Mouse (Mus musculus) liver, embryonic 15.5 days (tissue): ENCODE results near the gene Strap. TPM values are rescaled to one million over a fixed set of nuclear protein-coding genes. Genes with fewer than 3 reads are reported as not detected.
A peak's percentile ranks its signal among the peaks of the same experiment; 100 is the strongest.
"Not testable (repeated sequence)": the region's sequence is repeated elsewhere in the genome, so short reads cannot be mapped to it uniquely, and the experiment has no call there.

Experiments
- ATAC-seq: fragments of 200-750 bp; cut with Nextera tagmentation; 2 replicates; pipeline ENCODE4 v1.8.0; 2017; ENCODE audit warnings: moderate number of reproducible peaks, mild to moderate bottlenecking, moderate library complexity; ENCODE audit not compliant: insufficient read depth
- H3K27ac ChIP-seq: fragments of 300-500 bp; sonication (generic); replicated peaks from 2 replicates; pipeline ENCODE4 v1.5.1; 2015; ENCODE audit warnings: mild to moderate bottlenecking, inconsistent platforms
- H3K27me3 ChIP-seq: fragments of 300-500 bp; sonication (generic); 2 replicates; pipeline ENCODE4 v1.6.1; 2015; ENCODE audit warnings: mild to moderate bottlenecking, inconsistent platforms
- H3K36me3 ChIP-seq: fragments of 300-500 bp; sonication (generic); replicated peaks from 2 replicates; pipeline ENCODE4 v1.6.1; 2015; ENCODE audit warnings: moderate library complexity, mild to moderate bottlenecking, inconsistent platforms
- H3K4me1 ChIP-seq: fragments of 300-500 bp; sonication (generic); replicated peaks from 2 replicates; pipeline ENCODE4 v1.6.1; 2015; ENCODE audit warnings: inconsistent platforms
- H3K4me2 ChIP-seq: fragments of 300-500 bp; sonication (generic); 2 replicates; pipeline ENCODE4 v1.6.1; 2015; ENCODE audit warnings: moderate library complexity, mild to moderate bottlenecking, inconsistent platforms
- H3K4me3 ChIP-seq: fragments of 300-500 bp; sonication (generic); replicated peaks from 2 replicates; pipeline ENCODE4 v1.5.1; 2015; ENCODE audit warnings: mild to moderate bottlenecking, inconsistent platforms
- H3K9ac ChIP-seq: fragments of 300-500 bp; sonication (generic); 2 replicates; pipeline ENCODE4 v1.6.1; 2015; ENCODE audit warnings: moderate library complexity, mild to moderate bottlenecking, inconsistent platforms
- H3K9me3 ChIP-seq: fragments of 300-500 bp; sonication (generic); replicated peaks from 2 replicates; pipeline ENCODE4 v1.6.1; 2016; ENCODE audit warnings: inconsistent platforms
- WGBS: fragments of 180-500 bp; shearing (Covaris S2); methylation state at CpG from one replicate; pipeline ENCODE4 v1.1.7; 2015; ENCODE audit warnings: mixed read lengths; ENCODE audit not compliant: insufficient replicate concordance; 5-methylcytosine and 5-hydroxymethylcytosine counted together
- polyA plus RNA-seq: library from polyadenylated mRNA; unstranded; fragments of >200 nt; fragmentation: Nextera tagmentation; extraction: Ambion mirVana; gene quantifications from 2 replicates; pipeline ENCODE4 v1.2.1, GENCODE M21; 2015

Gene Strap
- polyA plus RNA-seq, 1 experiment from 2014 or later = 72.9 TPM

GRCm38 (mm10) chr6:137702918-137703317 is 32.0 kb upstream of the Strap start:
- H3K36me3 ChIP-seq = no peaks in the 10 kb centered on the region
- no peak overlapping the region for H3K9ac ChIP-seq
- 62% methylated on average over 4 of the region's 4 CpGs for WGBS
- H3K4me3 ChIP-seq = no peak overlapping the region
- peaks cover 4% of the 10 kb centered on the region; the same call in 1 of the 2 replicates for H3K27me3 ChIP-seq
- ATAC-seq = no peak
- 0 out of 2 replicates have a peak, but pooled peaks cover 4% of the 10 kb centered on the region for H3K4me1 ChIP-seq
- no peak overlapping the region for H3K4me2 ChIP-seq
- no peaks in the 10 kb centered on the region for H3K9me3 ChIP-seq
- H3K27ac ChIP-seq = no peak overlapping the region

DNA sequence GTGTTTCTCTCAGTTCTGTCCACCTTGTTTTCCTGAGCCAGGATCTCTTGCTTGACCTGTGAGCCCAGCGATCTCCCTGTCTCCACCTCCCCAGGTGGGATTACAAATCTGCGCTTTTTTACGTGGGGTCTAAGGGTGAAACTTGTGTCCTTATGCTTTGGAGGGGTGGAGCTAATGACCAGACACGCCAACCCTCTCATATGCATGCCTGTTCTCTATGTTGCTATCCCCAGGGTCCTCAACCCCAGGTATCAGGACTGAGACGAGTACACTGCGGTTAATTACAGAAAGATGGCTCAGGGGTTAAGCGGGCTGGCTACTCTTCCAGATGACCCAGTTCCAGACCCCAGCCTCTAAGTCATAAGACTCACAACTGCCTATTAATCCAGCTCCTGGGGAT is 31.4 kb upstream of the Strap start:
- no peak overlapping the region for H3K9ac ChIP-seq
- H3K27me3 ChIP-seq = peaks cover 4% of the 10 kb centered on the region; the same call in 1 of the 2 replicates
- no peak overlapping the region for H3K4me2 ChIP-seq
- no peaks in the 10 kb centered on the region for H3K36me3 ChIP-seq
- WGBS = 66% methylated on average over 7 of the region's 7 CpGs
- no peak for ATAC-seq
- no peak overlapping the region for H3K27ac ChIP-seq
- H3K4me3 ChIP-seq = no peak overlapping the region
- H3K4me1 ChIP-seq = 0 out of 2 replicates have a peak, but pooled peaks cover 4% of the 10 kb centered on the region
- H3K9me3 ChIP-seq = no peaks in the 10 kb centered on the region

DNA sequence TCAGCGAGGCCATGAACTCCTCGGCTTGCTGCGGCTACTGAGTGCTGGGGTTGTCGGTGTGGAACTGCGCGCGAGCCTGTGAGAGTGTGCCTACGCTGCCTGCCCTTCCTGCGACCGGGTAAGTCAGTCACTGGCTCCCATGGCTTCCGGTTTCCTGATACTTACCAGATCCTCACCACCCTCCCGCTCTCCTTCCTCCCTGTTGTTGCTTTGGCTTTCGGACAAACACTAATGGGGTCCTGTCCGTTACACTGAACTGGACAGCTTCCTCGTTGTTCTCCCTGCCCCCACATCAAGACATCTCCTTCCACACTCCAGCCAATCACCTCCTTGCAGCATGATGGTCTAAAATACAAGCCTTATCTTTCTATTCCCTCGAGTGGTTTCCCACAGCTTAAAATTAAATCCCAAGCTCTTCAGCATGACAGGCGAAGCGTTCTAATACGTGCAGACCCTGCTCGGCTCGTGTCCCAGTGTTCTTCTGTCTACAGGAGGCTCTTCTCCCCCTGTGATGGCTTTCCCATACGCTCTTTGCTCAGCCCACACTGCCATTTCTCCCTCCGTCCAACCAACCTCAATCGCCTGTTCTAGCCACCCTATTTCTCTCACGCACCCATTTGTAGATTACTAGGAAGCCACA is 30.5 kb upstream of the Strap start:
- Histone ChIP-seq H3K9me3 (no peaks in the 10 kb centered on the region), H3K4me1 (0 out of 2 replicates have a peak, but pooled peaks cover 4% of the 10 kb centered on the region), H3K27me3 (peaks cover 4% of the 10 kb centered on the region; the same call in 1 of the 2 replicates), H3K27ac (0 out of 2 replicates have a peak overlapping the region, but pooled peaks have one; percentile 19), H3K4me3 (no peak overlapping the region), H3K9ac (no peak overlapping the region), H3K4me2 (peak overlapping the region; percentile 28; the same call in 1 of the 2 replicates), H3K36me3 (no peaks in the 10 kb centered on the region)
- peak; percentile 57; the same call in 1 of the 2 replicates for ATAC-seq
- WGBS = 42% methylated on average over 25 of the region's 25 CpGs

DNA sequence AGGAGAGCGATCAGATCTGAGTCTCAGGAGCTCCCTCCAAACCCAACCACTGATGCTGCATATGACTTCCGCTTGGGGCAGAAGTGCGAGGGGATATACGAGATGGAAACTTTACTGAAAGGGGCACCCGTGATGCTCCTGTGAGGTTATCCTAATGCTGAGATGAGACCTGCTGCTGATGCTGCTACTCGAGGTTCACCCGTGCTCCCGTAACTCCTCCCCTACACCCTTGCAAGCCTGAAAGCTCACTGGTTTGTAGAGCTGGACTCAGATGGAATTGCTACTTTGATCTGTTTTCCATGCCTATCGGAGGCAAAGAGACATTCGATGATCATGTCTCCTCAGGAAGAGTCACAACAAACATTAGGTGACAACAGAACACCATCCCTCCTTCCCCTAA is 28.7 kb upstream of the Strap start:
- 72% methylated on average over 10 of the region's 10 CpGs for WGBS
- H3K27me3 ChIP-seq = peaks cover 4% of the 10 kb centered on the region; the same call in 1 of the 2 replicates

DNA sequence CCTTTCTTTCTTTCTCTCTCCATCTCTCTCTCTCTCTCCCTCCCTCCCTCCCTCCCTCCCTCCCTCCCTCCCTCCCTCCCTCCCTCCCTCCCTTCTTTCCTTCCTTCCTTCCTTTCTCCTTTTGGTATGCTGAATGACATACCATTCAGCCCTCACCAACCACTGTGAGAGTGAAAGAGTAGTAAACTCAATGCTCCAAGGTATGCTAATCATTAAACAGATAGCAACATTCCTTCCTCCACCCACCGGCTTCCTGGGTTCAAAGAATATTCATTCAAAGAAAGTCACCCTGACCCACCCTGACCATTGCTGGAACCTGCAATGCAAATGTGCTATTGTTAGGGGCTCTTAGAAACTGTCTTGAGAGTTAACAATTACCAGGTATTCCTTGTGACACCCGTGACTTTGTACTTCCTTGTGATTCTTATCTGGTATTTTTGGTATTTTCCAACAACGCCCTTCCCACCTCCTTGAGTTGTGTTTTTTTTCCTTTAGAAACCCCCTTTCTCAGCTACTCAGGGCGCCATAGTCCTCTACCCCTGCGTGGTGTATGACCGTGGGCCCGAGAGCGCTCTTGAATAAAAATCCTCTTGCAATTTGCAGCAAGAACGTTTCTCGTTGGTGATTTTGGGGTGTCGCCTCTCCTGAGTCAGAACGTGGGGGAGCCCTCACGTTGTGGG is 26.0 kb upstream of the Strap start:
- not testable (repeated sequence) for H3K9me3 ChIP-seq, ATAC-seq, H3K27ac ChIP-seq, H3K27me3 ChIP-seq, H3K4me1 ChIP-seq, H3K36me3 ChIP-seq, H3K9ac ChIP-seq, H3K4me2 ChIP-seq, H3K4me3 ChIP-seq
- 62% methylated on average over 13 of the region's 13 CpGs for WGBS

More for the DNA sequence above, 28.7 kb upstream of the Strap start:
- Histone ChIP-seq H3K27ac (no peak overlapping the region), H3K4me2 (no peak overlapping the region), H3K9ac (no peak overlapping the region), H3K9me3 (no peaks in the 10 kb centered on the region), H3K4me3 (no peak overlapping the region), H3K4me1 (0 out of 2 replicates have a peak, but pooled peaks cover 4% of the 10 kb centered on the region), H3K36me3 (no peaks in the 10 kb centered on the region)
- ATAC-seq = no peak

GRCm38 (mm10) chr6:137710179-137711037 is 24.5 kb upstream of the Strap start:
- Histone ChIP-seq H3K36me3 (no peaks in the 10 kb centered on the region), H3K4me3 (no peak overlapping the region), H3K27me3 (peaks cover 4% of the 10 kb centered on the region; the same call in 1 of the 2 replicates), H3K4me1 (no peaks in the 10 kb centered on the region), H3K27ac (no peak overlapping the region), H3K9me3 (no peaks in the 10 kb centered on the region), H3K9ac (no peak overlapping the region), H3K4me2 (no peak overlapping the region)
- 68% methylated on average over 14 of the region's 14 CpGs for WGBS
- ATAC-seq = no peak

DNA sequence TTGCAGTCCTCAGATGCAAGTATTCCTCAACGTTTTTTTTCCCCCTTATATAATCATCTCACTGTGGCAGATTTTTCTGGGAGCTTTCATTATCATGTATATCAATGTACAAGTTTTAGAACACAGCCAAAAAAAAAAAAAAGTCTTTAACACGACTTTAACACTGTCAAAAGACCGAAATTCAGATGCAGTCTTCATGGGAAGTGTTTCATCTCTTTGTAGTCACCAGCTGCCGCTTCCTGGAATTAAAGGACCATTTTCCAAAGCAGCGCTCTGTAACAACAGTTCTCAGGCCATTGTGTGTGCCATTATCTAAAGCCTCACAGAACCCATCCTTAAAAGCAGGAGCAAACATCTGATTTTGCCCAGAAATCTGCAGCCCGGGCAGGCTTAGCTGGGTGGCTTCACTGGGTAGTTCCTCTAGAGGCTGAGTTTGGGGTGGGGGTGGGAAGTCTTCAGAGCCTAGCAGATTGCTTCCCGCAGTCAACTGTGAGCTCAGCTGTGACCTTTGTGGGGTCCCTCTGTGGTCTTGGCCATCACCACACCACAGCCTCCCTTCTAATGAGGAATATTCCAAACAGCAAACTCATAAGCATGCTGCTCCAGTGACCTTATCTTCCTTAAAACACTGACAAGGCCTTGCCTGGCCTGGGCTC is 22.1 kb upstream of the Strap start:
- H3K27ac ChIP-seq = no peak overlapping the region
- no peak for ATAC-seq
- H3K9me3 ChIP-seq = no peaks in the 10 kb centered on the region

DNA sequence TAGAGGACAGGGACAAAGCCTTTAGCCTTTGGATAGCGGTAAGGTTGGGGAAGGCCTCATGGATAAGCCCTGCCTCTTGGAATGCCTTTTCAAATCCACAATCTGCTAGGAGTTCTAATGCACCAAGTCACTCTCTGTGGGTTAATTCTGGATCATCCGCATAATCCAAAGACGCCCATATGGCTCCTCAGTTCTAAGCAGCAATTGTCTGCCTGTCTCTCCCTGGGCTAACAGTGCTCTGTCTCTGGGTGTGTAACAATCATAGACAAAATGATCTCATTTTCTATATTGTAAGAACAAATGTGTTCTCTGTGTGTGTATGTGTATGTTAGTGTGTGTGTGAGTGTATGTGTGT is 21.6 kb upstream of the Strap start:
- Histone ChIP-seq H3K4me3 (no peak overlapping the region), H3K27me3 (no peaks in the 10 kb centered on the region), H3K4me2 (no peak overlapping the region), H3K36me3 (no peaks in the 10 kb centered on the region), H3K4me1 (no peaks in the 10 kb centered on the region), H3K27ac (no peak overlapping the region), H3K9ac (no peak overlapping the region), H3K9me3 (no peaks in the 10 kb centered on the region)
- WGBS = 81% methylated on average over 3 of the region's 3 CpGs
- ATAC-seq = no peak

More for the DNA sequence above, 22.1 kb upstream of the Strap start:
- 49% methylated on average over 7 of the region's 7 CpGs for WGBS
- Histone ChIP-seq H3K4me2 (no peak overlapping the region), H3K4me3 (no peak overlapping the region), H3K36me3 (no peaks in the 10 kb centered on the region), H3K4me1 (no peaks in the 10 kb centered on the region), H3K27me3 (no peaks in the 10 kb centered on the region), H3K9ac (no peak overlapping the region)

GRCm38 (mm10) chr6:137716802-137717201 is 18.1 kb upstream of the Strap start:
- no peak overlapping the region for H3K4me2 ChIP-seq
- no peaks in the 10 kb centered on the region for H3K4me1 ChIP-seq
- H3K27ac ChIP-seq = no peak overlapping the region
- no peaks in the 10 kb centered on the region for H3K9me3 ChIP-seq
- ATAC-seq = no peak
- H3K9ac ChIP-seq = no peak overlapping the region
- no peaks in the 10 kb centered on the region for H3K36me3 ChIP-seq
- no peak overlapping the region for H3K4me3 ChIP-seq
- no peaks in the 10 kb centered on the region for H3K27me3 ChIP-seq
- 22% methylated on average over 5 of the region's 5 CpGs for WGBS

DNA sequence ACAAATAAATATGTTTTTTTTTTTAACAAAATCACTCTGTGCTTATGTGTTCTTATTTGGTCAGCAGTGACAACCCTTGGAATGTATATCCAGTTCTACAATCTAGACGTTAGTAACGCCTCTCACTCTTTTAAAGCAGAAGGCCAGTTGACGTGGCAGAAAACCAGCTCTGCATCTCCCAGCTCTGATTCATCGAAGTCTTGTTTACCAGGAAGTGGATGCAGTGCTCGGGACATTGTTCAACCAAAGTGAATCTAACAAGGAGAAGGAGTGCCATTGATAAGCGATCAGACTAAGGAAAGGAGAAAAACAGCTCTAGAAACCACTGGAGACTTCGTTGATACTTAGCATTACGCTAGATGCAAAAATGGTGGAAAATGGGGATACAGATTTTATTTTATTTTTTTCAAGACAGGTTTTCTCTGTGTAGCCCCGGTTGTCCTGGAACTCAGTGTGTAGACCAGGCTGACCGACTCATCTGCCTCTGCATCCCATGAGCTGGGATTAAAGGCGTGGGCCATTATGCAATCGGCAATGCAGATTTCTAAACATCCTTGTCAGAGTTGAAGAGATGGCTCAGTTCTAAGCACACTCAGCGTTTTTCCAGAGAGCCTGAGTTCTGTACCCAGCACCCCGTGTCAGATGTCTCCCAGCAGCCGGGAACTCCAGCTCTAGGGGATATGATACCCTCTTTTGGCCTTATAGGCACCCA is 12.5 kb upstream of the Strap start:
- no peak overlapping the region for H3K4me3 ChIP-seq
- WGBS = 65% methylated on average over 15 of the region's 15 CpGs
- no peak for ATAC-seq
- H3K27ac ChIP-seq = no peak overlapping the region
- no peaks in the 10 kb centered on the region for H3K4me1 ChIP-seq
- no peaks in the 10 kb centered on the region for H3K9me3 ChIP-seq
- H3K36me3 ChIP-seq = no peaks in the 10 kb centered on the region
- no peak overlapping the region for H3K9ac ChIP-seq
- no peak overlapping the region for H3K4me2 ChIP-seq
- H3K27me3 ChIP-seq = no peaks in the 10 kb centered on the region
